Mouse (Mus musculus) midbrain, postnatal 0 days (tissue): ENCODE measurements around the gene Id1. TPM values are rescaled to one million over a fixed set of nuclear protein-coding genes. Genes with fewer than 3 reads are reported as not detected.
A peak's percentile ranks its signal among the peaks of the same experiment; 100 is the strongest.

Source experiments
- ATAC-seq: fragments of 200-750 bp; cut with Nextera tagmentation; 2 replicates; pipeline ENCODE4 v1.8.0; 2017; ENCODE audit warnings: moderate number of reproducible peaks, mild to moderate bottlenecking, moderate TSS enrichment, moderate library complexity; ENCODE audit not compliant: low FRiP score
- DNase-seq: peaks from one replicate; pipeline ENCODE4 v3.0.0-alpha.2; 2015; ENCODE audit warnings: low spot score
- H3K27ac ChIP-seq: fragments of 300-500 bp; sonication (generic); 2 replicates; pipeline ENCODE4 v1.5.1; 2014; ENCODE audit warnings: low read depth, mild to moderate bottlenecking, low read length, mixed read lengths
- H3K27me3 ChIP-seq: fragments of 300-500 bp; sonication (generic); 2 replicates; pipeline ENCODE4 v1.6.1; 2014; ENCODE audit warnings: low read length, control low read depth, mixed read lengths; ENCODE audit not compliant: insufficient read depth
- H3K36me3 ChIP-seq: fragments of 300-500 bp; sonication (generic); 2 replicates; pipeline ENCODE4 v1.6.1; 2014; ENCODE audit warnings: low read length, control low read depth, mixed read lengths; ENCODE audit not compliant: insufficient read depth
- H3K4me1 ChIP-seq: fragments of 300-500 bp; sonication (generic); 2 replicates; pipeline ENCODE4 v1.6.1; 2014; ENCODE audit warnings: mild to moderate bottlenecking, control low read depth, antibody characterized with exemption, low read length, mixed read lengths; ENCODE audit not compliant: insufficient read depth
- H3K4me2 ChIP-seq: fragments of 300-500 bp; sonication (generic); 2 replicates; pipeline ENCODE4 v1.6.1; 2014; ENCODE audit warnings: low read depth, mild to moderate bottlenecking, low read length, mixed read lengths; ENCODE audit not compliant: poor library complexity, severe bottlenecking
- H3K4me3 ChIP-seq: fragments of 300-500 bp; sonication (generic); 2 replicates; pipeline ENCODE4 v1.5.1; 2014; ENCODE audit warnings: low read depth, mild to moderate bottlenecking, low read length, moderate library complexity
- H3K9ac ChIP-seq: fragments of 300-500 bp; sonication (generic); replicated peaks from 2 replicates; pipeline ENCODE4 v1.6.1; 2014; ENCODE audit warnings: mild to moderate bottlenecking, low read length, moderate library complexity, mixed read lengths; ENCODE audit not compliant: poor library complexity, severe bottlenecking
- H3K9me3 ChIP-seq: fragments of 300-500 bp; sonication (generic); 2 replicates; pipeline ENCODE4 v1.6.1; 2016; ENCODE audit warnings: low read length, control low read depth
- CTCF ChIP-seq: IDR thresholded peaks from 2 replicates; pipeline ENCODE4 v1.5.1; 2016; ENCODE audit warnings: antibody characterized with exemption, mild to moderate bottlenecking
- WGBS: fragments of 180-500 bp; shearing (Covaris S2); extraction: QIAGEN DNeasy Blood & Tissue Kit; methylation state at CpG from one replicate; pipeline ENCODE4 v1.1.7; 2014; 5-methylcytosine and 5-hydroxymethylcytosine counted together
- polyA plus RNA-seq: library from polyadenylated mRNA; unstranded; fragments of >200 nt; fragmentation: Nextera tagmentation; extraction: Ambion mirVana; gene quantifications from 2 replicates; pipeline ENCODE4 v1.2.1, GENCODE M21; 2015
- total RNA-seq: library from RNA; depleted of rRNA; stranded (reverse); fragments of >200 nt; gene quantifications from 2 replicates; pipeline ENCODE4 v1.2.3, GENCODE M21; 2014

Gene Id1
- total and polyA plus RNA-seq, 2 experiments from 2014 or later, result 58.3 to 71.7 TPM

DNA sequence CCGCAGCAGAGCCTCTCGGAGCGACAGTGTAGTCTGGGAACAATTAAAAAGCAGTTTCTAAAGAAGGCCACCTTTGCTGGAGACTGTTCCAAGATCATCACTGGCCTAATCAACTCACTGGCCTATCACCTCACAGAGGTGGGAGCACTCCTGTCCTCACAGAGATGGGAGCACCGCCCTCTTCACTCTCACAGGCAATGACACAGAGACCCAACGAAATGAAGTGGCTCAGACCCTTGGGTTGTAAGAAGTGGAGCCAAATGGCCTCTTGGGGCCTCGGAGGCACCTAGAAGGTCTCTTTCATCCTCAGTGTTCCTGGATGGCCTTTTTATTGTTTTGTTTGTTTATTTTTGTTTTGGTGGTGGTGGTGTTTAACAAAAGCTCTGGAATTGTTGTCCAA, 9.8 kb upstream of the Id1 start:
- H3K4me2 ChIP-seq, result no peak overlapping the region
- H3K9me3 ChIP-seq, result no peaks in the 10 kb centered on the region
- ATAC-seq (no peak), DNase-seq (no peak)
- H3K27ac ChIP-seq, result no peak overlapping the region
- H3K9ac ChIP-seq, result no peak overlapping the region
- no peak overlapping the region for H3K4me3 ChIP-seq
- 92% methylated on average over 6 of the region's 6 CpGs for WGBS
- no peak for TF ChIP-seq CTCF
- no peaks in the 10 kb centered on the region for H3K36me3 ChIP-seq
- H3K4me1 ChIP-seq, result peaks cover 5% of the 10 kb centered on the region; the same call in 1 of the 2 replicates
- no peaks in the 10 kb centered on the region for H3K27me3 ChIP-seq

GRCm38 (mm10) chr2:152726751-152727335, 9.2 kb upstream of the Id1 start:
- no peak overlapping the region for H3K27ac ChIP-seq
- WGBS, result 79% methylated on average over 6 of the region's 6 CpGs
- H3K27me3 ChIP-seq, result no peaks in the 10 kb centered on the region
- H3K4me2 ChIP-seq, result no peak overlapping the region
- ATAC-seq, result no peak
- H3K36me3 ChIP-seq, result no peaks in the 10 kb centered on the region
- no peaks in the 10 kb centered on the region for H3K9me3 ChIP-seq
- peaks cover 5% of the 10 kb centered on the region; the same call in 1 of the 2 replicates for H3K4me1 ChIP-seq
- no peak overlapping the region for H3K4me3 ChIP-seq
- DNase-seq, result no peak
- H3K9ac ChIP-seq, result no peak overlapping the region
- TF ChIP-seq CTCF, result no peak

DNA sequence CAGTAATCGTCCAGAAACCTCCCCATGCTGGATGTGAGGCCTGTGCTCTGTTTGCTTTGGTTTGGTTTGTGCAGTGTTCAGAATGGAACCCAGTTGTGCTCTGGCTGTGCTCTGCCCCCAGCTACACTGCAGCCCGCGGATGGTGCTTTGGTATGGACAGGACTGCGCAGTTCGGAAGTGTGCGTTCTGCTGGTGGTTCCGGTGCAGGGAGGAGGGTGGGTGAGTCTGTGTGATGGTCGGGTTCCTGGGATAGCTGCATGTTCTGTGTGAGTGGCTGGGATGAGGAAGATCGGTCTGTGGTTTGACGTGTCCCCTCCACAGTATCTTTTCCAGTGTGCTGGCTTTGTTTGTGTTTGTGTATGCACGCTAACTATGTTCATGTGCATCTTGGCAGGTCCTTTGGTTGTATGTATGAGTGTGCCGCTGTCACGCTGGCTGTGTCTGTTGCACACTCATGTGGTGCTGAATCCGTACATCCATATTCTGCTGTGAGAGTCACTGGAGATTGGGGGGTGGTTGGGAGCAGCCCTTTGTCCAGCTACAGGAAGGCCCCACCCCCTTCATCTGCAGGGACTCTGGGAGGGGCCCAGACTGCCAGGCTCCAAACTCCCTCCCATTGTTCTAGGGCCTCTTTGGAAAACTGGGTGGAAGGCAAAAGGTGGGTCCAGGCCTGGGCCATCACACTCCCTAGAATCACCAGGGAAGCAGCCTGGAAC, 8.1 kb upstream of the Id1 start:
- Histone ChIP-seq H3K36me3 (no peaks in the 10 kb centered on the region), H3K4me1 (peaks cover 5% of the 10 kb centered on the region; the same call in 1 of the 2 replicates), H3K27me3 (no peaks in the 10 kb centered on the region), H3K9me3 (no peaks in the 10 kb centered on the region), H3K9ac (no peak overlapping the region), H3K27ac (no peak overlapping the region), H3K4me3 (no peak overlapping the region), H3K4me2 (no peak overlapping the region)
- DNase-seq, result no peak
- TF ChIP-seq CTCF, result no peak
- WGBS, result 82% methylated on average over 14 of the region's 14 CpGs
- no peak for ATAC-seq

GRCm38 (mm10) chr2:152728594-152728993, 7.5 kb upstream of the Id1 start:
- Histone ChIP-seq H3K27ac (no peak overlapping the region), H3K9me3 (no peaks in the 10 kb centered on the region), H3K36me3 (no peaks in the 10 kb centered on the region), H3K27me3 (no peaks in the 10 kb centered on the region), H3K4me2 (no peak overlapping the region), H3K4me1 (peaks cover 5% of the 10 kb centered on the region; the same call in 1 of the 2 replicates), H3K9ac (no peak overlapping the region), H3K4me3 (no peak overlapping the region)
- no peak for TF ChIP-seq CTCF
- DNase-seq (no peak), ATAC-seq (no peak)
- 88% methylated on average over 7 of the region's 7 CpGs for WGBS

GRCm38 (mm10) chr2:152729013-152729635, 6.9 kb upstream of the Id1 start:
- Histone ChIP-seq H3K27ac (peak overlapping the region; percentile 26; the same call in 1 of the 2 replicates), H3K4me3 (no peak overlapping the region), H3K9me3 (no peaks in the 10 kb centered on the region), H3K9ac (no peak overlapping the region), H3K4me2 (no peak overlapping the region), H3K36me3 (no peaks in the 10 kb centered on the region), H3K4me1 (0 out of 2 replicates have a peak, but pooled peaks cover under 1% of the 10 kb centered on the region), H3K27me3 (no peaks in the 10 kb centered on the region)
- ATAC-seq (peak; percentile 24), DNase-seq (no peak)
- TF ChIP-seq CTCF, result no peak
- WGBS, result 71% methylated on average over 8 of the region's 8 CpGs

DNA sequence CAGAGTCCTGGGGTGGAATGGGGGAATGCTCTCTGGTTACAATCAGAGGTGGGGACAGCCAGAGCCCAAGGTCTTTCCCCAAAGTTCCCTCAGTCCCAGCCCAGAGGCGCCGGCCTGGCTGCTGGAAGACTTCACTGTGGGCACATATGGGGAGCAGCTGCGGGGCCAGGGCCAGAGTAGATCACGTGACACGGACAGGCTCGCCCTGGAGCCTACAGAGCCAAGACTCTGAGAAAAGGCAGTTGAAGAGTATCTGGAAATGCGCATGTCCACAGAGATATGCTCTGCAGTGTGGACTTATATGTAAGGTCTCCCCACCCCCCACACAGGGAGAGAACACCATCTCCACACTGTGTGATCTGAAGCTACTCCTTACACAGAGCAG, 6.4 kb upstream of the Id1 start:
- Histone ChIP-seq H3K4me3 (no peak overlapping the region), H3K36me3 (no peaks in the 10 kb centered on the region), H3K27me3 (no peaks in the 10 kb centered on the region), H3K9me3 (no peaks in the 10 kb centered on the region), H3K27ac (peak overlapping the region; percentile 26; the same call in 1 of the 2 replicates), H3K9ac (no peak overlapping the region), H3K4me2 (no peak overlapping the region), H3K4me1 (no peaks in the 10 kb centered on the region)
- ATAC-seq, result peak; percentile 41; the same call in 1 of the 2 replicates
- no peak for TF ChIP-seq CTCF
- DNase-seq, result peak; percentile 48
- WGBS, result 54% methylated on average over 7 of the region's 7 CpGs
